Mouse (Mus musculus) lung, adult 2 months (tissue): ENCODE data around the gene Lpar1.

Experiments used
- CTCF ChIP-seq: fragments of 200-500 bp; IDR thresholded peaks from 2 replicates; pipeline ENCODE4 v1.5.1; 2011; ENCODE audit warnings: mild to moderate bottlenecking, low read length, control low read depth; ENCODE audit not compliant: insufficient read depth
- POLR2A ChIP-seq: fragments of 200-500 bp; IDR thresholded peaks from 2 replicates; pipeline ENCODE4 v1.6.1; 2011; ENCODE audit warnings: low read depth, mild to moderate bottlenecking, control low read depth, low read length, borderline replicate concordance; ENCODE audit errors: extremely low read depth

GRCm38 (mm10) chr4:58453334-58453733 lies 100.4 kb downstream of the Lpar1 start:
- TF ChIP-seq POLR2A (no peak), CTCF (no peak)
